Mouse (Mus musculus) ES-CJ7 (cell line): ENCODE measurements around the gene Fxr2.
"Not testable (repeated sequence)": the region's sequence is repeated elsewhere in the genome, so short reads cannot be mapped to it uniquely, and the experiment has no call there.

Experiments used
- DNase-seq: peaks from one replicate; pipeline ENCODE4 v3.0.0; 2011; ENCODE audit warnings: low read depth, low spot score

Gene Fxr2

DNA sequence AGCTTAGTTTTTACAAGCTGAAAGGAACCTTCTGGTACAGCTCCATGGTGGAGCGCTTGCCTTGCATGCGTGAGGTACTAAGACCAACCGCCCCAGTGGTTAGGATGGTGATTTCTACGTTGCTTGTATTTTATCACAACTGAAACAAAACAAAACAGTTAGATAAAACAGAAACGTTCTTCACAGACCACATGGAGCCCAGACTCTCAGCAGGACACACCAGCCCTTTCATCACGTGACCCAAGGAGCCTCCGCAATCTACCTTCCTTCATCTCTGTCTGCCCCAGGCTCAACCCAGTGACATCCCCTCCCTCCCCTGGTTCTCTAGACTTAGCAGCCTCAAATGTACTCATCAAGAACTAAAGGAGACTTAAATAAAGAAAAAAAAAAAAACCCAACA, 23.4 kb upstream of the Fxr2 start:
- DNase-seq = no peak

DNA sequence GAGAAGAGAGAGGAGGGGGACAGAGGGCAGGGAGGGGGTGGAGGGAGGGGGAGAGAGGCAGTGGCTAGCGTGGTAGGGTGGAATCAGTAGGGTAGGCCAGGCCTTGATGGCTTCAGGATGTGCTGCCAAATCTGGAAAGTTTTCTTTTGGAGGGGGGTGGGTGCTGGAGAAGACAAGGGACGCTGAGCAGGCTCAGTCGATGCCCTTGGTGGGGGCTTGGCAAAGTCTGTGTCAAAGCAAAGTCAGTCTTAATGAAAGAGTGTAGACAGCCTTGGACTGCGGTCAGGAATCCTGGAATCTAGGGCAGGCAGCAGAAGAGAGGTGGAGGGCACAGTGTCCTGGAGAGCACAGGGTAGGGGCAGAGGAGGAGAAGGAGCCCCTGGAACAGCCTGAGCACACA, 21.9 kb upstream of the Fxr2 start:
- no peak for DNase-seq

DNA sequence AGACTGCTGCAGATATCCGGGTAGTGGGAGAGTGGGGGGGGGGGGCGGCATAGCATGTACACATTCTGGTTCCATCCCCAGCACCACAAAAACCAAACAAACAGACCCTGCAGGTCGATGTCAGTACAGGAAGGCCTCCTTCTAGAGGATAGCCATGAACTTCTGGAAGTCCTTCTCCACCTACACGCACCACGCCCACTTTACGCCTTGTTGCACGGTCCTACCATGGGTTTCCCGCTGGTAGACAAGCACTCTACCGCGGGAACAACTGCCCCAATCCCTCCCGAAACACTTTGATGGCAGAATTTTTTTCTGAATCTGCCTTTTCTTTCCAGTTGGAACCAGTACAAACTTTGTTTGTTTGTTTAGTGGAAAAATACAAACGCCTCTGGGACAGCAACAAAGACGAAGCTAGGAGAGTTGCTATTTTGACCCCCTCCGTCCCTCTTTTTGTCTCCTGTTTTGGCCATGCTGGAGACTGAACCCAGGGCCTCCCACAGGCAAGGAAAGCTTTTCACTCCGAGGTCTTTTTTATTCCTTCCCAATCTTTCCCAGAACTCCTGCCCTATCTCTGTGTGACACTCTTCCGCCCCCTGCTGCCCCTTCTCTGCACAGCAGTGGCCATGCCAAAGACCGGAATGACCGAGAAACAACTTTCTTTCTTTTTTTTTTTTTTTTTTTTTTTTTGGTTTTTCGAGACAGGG, 19.1 kb upstream of the Fxr2 start:
- DNase-seq = peak; percentile 87

DNA sequence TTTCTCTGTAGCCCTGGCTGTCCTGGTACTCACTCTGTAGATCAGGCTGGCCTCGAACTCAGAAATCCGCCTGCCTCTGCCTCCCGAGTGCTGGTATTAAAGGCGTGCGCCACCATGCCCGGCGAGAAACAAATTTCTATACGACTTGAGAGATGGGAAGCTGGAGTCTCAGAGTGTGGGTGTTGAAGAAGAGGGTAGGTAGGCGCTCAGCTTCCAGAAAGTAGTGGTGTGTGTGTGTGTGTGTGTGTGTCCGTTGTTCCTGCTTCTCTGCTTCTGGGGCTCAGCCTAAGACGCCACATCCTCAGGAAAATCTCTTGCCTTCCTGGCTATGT, 18.6 kb upstream of the Fxr2 start:
- not testable (repeated sequence) for DNase-seq

DNA sequence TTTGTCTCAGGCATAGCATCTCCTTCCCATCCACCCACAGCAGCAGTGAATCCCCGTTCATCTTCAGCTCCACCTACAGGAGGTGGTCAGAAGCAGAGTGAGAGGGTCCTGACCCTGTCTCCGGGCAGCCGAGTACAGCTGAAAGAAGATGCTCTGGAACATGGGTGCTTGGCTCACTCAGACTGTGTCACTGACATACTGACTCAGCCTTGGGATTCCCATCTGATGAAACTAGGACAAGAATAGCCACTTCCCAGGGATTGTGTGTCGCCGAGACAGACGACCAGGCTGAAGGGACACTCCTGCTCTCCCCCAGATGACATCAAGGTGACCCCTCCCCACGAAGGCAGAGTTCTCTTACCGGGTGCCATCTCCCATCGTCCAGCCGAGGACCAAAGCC, 16.0 kb upstream of the Fxr2 start:
- DNase-seq = no peak

DNA sequence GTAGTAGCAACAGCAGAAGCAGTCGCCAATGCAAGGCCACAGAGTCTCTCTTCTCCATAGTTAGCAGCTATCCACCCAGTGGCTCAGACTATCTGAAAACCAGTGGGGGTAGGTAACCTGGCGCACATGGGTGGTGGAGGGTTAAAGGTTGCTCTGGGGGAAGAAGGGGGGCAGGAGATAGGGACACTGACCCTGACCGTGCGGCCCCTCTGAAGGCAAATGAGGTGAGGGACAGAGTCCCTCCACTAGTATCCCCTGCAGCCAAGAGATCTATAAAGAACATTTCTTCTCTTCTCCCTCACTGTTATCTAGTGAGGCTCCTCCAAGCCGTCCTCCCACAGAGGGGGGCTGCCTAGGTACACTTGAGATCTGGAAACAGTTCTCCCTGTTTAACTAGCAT, 15.0 kb upstream of the Fxr2 start, which contains the start of gene Shbg:
Gene Shbg, minus strand, starts transcription at position 101 of the 400 bp plus-strand sequence.
- no peak for DNase-seq

DNA sequence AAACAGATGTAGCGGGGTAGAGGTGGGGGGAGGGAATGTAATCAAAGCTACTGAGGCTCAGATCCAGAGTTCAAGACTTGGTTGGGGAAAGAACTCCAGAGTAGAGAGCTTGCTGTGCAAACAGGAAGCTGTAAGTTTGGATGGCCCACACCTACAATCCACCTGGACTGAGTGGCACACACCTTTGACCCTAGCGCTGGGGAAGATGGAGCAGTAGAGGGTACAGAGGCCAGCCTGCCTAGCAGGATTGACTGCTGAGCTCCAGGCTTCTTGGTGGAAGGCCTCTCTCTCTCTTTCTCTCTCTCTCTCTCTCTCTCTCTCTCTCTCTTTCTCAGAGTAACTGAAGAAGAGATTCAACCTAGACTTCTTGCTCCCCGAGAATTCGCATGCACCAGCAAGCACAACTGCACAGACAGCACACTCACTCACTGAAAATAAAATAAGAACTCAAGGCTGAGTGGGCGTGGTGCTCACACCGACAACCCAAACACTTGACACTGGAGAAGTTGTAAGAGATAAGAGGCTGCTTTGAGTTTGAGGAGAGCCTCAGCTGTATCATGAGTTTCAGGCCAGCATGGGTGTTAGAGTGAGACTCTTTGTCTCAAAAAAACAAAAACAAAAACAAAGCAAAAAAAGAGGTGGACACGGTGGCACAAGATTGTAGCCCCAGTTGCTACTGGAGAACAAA, 12.3 kb upstream of the Fxr2 start:
- DNase-seq = no peak

DNA sequence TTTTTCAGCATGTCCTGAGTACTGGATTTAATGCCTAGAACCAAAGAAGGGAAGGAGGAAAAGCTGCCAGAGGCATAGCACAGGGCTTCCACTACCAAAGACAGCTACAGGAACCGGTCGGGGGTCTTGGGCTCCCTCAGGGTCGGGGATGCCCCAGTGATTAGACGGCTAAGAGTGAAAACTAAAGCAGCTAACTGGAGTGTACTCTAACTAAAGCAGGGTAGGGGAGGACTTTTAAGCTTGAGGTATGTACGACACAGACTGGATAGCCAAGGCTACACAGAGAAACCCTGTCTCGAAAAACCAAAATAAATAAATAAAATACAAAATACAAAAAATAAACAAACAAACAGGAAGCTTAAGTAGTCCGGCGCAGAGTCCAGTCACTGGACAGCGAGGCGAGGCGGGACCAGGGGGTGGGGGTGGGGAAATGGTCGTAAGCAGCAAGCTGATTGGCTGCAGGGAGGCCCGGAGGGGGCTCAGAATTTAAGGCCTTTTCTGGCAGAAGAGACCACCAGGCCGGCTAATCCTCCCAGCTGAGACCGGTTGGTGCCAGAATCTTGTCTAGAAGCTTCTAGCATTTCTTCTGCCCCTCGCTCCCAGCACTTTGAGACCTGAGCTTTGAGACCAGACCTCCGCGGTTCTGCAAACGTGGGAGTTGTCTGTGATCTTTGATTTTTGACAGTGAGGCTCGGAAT, 11.1 kb upstream of the Fxr2 start, which contains the start of gene Sat2:
Gene Sat2, plus strand, starts transcription at position 454 of the 698 bp plus-strand sequence.
- DNase-seq = no peak

DNA sequence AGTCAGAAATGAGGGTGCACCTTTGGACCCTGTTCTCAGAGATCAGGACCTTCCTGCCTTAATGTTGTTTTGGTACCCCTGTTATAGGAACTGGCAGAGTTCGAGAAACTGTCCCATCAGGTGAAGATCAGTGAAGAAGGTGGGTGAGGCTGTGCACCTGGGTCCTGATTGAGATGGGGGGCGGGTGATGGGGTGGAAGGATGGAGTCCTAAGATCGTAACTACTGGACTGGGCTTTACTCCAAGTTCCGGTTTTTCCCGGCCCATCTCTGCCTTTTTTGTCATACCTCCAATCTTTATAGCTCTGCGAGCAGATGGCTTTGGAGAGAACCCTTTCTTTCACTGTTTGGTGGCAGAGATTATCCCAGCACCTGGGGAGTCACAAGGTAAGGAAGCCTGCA, 10.4 kb upstream of the Fxr2 start:
- no peak for DNase-seq

DNA sequence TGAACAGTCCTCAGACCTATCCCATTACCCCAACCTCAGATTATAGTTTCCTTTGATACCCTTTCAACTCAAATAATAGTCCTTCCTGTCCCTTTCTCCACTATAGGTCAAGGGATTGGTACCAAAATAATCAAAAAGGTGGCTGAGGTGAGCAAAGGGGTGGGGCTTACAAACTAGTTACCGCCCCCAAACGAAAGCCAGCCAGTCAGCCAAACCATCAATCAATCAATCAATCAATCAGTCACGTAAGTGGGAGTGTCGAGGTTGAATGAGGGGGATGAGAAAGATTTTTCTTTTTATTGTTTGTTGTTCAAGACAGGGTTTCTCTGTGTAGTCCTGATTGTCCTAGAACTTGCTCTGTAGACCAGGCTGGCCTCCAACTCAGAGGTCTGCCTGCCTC, 9.8 kb upstream of the Fxr2 start:
- no peak for DNase-seq

DNA sequence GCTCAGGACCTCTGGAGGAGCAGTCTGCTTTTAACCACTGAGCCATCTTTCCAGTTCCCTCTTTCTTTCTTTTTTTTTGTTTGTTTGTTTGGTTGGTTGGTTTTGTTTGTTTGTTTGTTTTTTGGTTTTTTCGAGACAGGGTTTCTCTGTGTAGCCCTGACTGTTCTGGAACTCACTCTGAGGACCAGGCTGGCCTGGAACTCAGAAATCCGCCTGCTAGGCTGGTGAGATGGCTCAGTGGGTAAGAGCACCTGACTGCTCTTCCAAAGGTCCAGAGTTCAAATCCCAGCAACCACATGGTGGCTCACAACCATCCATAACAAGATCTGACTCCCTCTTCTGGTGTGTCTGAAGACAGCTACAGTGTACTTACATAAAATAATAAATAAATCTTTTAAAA, 8.5 kb upstream of the Fxr2 start:
- not testable (repeated sequence) for DNase-seq

DNA sequence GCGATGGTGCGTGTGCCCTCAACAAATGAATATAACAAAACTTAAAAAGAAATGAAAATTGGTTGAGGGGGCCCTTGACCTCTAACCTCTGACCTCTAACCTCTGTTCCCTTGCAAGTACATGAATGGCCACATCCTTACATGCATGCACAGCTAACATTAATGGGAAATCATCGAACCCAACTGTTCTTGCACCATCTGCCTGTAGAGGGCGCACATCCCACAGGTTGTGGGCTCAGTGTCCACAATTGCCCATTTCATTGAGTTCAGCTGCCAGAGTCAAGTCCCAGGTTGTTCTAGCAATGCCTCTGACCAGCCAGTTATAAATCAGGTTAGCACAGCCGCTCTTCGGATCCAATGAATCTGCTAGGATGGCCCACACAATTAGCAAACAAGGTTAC, 4.5 kb upstream of the Fxr2 start:
- DNase-seq = peak; percentile 87

DNA sequence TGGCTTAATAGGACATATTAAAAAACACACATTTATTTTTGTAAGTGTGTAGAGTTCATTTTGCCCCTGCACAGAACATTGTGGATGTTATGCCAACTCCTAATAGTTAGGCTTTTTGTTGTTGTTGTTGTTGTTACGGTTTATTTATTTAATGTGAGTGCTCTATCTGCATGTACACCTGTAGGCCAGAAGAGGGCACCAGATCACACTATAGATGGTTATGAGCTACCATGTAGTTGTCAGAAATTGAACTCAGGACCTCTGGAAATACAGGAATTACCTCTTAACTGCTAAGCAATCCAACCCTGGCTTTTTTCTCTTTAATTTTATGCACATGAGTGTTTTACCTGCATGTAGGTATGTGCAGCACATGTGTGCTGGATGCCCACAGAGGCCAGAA, 3.0 kb upstream of the Fxr2 start:
- DNase-seq = peak; percentile 70

DNA sequence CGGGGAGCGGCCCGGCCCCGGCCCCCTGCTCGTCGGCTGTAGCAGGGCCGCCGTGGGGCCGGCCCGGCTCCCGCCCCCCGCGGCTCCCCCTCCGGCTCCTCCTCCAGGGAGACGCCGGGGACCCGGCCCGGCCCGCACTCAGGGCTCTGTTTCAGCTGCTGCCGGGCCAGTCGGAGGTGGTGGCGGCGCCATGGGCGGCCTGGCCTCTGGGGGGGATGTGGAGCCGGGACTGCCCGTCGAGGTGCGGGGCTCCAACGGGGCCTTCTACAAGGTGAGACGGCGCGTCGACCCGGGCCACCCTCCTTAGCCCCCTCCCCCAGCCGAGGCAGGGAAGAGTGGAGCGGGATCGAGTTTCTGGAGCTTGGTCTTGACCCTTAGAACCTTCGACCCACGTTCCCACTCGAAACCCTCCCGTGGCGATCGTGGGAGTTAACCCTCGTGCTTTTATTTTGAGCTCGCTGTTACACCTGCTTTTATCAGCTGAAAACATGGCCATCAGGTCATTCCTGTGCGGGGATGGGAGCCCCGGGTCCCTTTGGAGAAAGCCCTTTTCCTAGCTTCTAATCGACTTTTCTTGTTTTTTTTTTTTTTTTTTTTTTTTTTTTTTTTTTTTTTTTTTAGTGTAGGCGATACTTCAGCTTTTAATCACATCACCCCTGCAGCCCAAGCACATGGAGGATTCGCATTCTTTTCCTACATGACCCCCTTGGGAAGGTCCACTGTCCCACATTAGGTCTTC, 507 bp downstream of the Fxr2 start:
- DNase-seq = peak; percentile 51

DNA sequence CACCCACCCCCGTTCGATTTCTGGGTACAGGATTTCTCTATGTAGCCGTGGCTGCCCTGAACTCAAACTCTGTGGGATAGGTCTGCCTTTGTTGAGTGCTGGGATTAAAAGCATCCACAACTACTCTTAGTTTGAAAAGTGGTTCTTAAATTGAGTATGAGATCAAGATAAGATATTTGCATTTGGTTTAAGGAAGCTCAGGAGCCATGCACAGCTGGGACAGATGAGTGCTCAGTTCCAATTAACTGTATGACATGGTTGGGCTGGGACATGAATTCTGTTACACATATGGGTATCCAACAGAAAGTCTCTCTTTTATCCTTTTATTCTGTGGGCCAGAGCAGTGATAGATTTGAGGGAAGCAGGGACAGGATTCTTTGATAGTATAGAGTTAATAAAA, 2.7 kb downstream of the Fxr2 start:
- no peak for DNase-seq

DNA sequence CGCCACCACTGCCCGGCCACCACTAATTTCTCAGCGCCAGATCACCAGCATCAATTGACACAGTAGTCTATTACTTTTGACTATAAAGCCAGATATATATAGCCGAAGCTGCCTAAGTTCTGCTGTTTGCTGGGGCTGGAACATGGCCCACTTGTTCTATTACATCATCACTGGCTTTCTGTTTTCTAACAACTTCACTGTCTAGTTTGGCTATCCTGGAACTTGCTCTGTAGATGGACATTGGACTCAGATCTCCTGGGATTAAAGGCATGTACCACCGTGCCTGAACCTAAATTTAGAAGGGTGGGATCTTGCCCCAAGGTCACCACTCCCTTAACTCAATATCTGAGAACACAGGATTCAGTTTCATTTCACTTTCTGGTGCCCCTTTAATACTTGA, 13.1 kb downstream of the Fxr2 start:
- DNase-seq = no peak

DNA sequence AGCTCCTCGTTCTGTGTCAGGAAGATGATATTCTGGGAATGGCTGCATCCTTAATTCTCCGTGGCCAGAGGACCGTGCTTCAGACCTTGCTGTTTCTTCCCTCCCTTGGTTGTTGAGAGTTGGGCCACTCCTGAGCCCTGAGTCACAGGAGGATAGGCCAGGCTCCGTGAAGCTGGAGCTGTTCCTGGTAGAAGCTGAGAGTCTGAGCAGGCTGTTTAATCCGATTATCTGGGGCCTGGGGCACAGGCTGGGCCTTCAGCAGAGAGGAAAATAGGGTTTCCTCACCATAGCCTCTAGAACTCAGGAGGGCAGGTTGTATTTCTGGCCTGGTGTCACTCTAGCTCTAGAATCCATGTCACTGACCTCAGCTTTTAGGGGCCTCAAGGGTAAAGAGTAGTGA, 20.6 kb downstream of the Fxr2 start:
- no peak for DNase-seq

DNA sequence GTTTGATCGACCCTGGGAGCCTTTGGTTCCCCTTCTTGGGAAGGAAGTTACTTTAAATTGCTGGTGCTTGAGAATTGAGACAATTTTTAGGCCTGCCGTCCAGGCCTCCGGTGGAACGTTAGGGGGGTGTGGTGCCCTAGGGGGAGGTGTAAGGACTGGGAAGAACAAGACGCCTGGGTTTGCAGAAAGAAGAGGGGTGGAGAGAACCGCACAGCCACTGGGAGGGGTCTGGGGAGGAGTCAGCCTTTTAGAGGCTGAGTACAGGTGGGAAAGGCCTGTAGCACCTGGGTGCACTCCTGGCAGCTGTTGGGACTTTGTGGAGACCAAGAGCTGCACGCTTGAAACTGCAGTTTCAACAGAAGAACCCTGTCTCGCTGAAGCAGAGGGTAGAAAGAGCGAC, 22.0 kb downstream of the Fxr2 start:
- DNase-seq = peak; percentile 88

DNA sequence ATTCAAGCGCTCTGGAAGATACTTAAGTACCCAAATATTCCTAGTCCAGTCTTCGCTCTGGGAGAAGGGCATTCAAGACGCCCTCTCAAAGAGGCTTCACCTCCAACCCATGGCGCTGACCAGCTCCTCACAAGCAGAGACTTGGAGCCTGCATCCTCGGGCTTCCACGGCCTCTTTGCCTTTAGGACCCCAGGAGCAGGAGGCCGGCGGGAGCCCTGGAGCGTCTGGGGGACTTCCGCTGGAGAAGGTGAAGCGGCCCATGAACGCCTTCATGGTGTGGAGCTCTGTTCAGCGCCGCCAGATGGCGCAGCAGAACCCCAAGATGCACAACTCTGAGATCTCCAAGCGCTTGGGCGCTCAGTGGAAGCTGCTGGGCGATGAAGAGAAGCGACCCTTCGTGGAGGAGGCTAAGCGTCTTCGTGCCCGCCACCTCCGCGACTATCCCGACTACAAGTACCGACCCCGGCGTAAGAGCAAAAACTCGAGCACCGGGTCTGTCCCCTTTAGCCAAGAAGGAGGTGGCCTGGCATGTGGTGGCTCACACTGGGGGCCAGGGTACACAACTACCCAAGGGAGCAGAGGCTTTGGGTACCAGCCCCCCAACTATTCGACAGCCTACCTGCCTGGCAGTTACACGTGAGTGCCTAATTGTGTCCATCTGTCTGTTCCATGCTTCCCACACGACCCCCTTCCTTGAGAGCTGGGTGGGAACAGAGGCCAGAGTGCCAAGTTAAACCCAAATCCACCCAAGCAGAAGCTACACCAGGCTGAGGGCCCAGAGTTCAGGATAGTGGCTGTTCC, 22.7 kb downstream of the Fxr2 start, which contains the start of gene Sox15:
Gene Sox15, plus strand, starts transcription at position 51 of the 801 bp plus-strand sequence.
- peak; percentile 90 for DNase-seq

DNA sequence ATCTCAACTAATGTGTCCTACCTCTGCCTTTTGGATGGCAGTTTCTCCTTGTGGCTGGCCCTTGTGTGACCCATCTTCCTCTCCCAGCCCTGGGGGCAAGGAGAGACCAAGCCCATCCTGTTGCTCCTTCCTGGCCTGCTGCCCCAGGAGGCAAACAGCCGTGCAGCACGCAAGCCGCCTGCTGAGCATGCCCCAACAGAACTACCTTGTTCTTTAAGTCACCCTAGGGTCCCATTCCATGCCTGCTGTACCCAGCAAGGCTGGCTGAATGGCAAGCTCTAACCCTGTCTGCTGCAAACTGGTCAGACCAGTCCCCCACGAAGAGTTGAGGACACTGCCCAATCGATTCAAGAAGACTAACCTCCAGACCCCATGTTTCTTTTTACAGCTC, 23.3 kb downstream of the Fxr2 start:
- no peak for DNase-seq
